Mouse (Mus musculus): ENCODE data around the gene Gnai2.
A peak's percentile ranks its signal among the peaks of the same experiment; 100 is the strongest.

Gene Gnai2

GRCm38 (mm10) chr9:107658096-107658495 is 22.9 kb upstream of the Gnai2 start:
- no peak for DNase-seq (ENCODE audit: extremely low read depth, low read depth)

GRCm38 (mm10) chr9:107657144-107657543 is 22.0 kb upstream of the Gnai2 start:
- no peak for DNase-seq (ENCODE audit: extremely low read depth, low read depth)

DNA sequence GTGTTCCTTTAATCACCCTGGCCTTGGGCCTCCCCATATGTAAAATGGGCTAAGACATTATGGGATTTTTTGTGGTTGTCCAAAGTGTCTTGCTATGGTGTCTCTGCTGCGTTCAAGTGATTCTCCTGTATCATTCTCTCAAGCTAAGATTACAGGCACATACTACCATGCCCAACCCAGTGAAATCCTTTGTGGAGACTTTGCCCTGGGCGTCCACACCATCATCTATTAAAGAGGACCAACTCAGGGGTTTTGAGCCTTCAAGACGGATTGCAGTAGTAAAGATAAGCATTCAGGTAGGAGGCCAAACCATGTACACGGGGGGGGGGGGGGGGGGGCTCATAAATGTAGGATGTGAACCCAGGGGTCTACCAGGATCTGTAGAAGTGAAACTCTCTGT is 19.4 kb upstream of the Gnai2 start:
- no peak for DNase-seq (ENCODE audit: extremely low read depth, low read depth)

- no peak for DNase-seq (ENCODE audit: extremely low read depth, low read depth)
These were observed 18.3 kb upstream of the Gnai2 start for GRCm38 (mm10) chr9:107653474-107653873.

GRCm38 (mm10) chr9:107650708-107651481 is 15.7 kb upstream of the Gnai2 start:
- no peak for DNase-seq (ENCODE audit: extremely low read depth, low read depth)

DNA sequence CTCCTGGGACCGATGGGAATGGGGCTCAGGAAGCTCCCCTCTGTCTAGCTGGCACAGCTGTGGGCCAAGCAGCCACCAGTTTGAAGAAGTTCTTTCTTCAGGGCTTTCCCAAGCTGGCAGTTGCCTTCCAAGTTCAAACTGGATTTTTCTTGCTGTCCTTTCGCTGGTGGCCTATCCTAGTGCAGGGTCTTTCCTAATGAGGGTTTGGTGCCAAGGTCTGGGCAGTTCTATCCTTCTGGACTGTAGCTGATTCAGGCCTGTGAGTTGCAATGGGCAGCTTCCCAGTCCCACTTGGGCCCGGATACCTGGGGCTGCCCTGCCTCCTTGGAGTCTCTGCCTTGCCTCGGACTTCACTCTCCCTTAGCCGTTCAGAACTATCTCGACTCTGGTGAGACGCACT is 15.1 kb upstream of the Gnai2 start:
- DNase-seq (ENCODE audit: extremely low read depth, low read depth) = no peak

DNA sequence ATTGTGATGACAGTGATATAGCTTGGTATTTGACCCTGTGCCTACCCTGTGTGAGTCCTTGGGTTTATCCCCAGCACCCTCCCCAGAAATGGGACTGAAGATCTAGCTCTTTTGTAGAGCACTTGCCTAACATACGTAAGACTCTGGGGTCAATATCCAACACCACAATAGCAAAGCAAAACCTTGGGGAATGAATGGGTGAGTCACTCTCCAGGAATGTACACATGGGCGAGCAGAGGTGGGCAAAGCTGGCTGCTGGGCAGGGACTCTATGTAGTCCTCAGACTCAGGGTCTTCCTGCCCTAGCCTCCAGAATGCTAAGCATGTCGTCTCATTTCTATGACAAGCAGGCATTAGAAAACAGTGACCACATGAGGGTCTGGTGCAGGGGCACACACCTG is 13.6 kb upstream of the Gnai2 start:
- no peak for DNase-seq (ENCODE audit: extremely low read depth, low read depth)

DNA sequence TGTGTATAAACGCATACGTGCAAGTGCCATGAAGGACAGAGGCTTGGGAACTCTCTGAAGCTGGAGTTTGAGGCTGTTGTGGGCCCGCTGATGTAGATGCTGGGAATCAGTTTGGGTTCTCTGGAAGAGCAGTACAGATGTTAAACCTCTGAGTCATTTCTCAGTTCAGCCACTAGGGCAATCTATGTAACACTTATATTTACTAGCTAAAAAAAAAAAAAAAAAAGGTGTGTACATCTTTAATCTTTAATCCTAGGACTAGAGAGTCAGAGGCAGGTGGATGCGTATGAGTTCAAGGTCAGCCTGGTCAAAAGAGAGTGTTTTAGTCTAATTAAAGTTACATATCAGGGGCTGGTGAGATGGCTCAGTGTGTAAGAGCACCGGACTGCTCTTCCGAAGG is 11.8 kb upstream of the Gnai2 start:
- no peak for DNase-seq (ENCODE audit: extremely low read depth, low read depth)

GRCm38 (mm10) chr9:107645577-107645976 is 10.4 kb upstream of the Gnai2 start:
- peak; percentile 50 for DNase-seq (ENCODE audit: extremely low read depth, low read depth)

DNA sequence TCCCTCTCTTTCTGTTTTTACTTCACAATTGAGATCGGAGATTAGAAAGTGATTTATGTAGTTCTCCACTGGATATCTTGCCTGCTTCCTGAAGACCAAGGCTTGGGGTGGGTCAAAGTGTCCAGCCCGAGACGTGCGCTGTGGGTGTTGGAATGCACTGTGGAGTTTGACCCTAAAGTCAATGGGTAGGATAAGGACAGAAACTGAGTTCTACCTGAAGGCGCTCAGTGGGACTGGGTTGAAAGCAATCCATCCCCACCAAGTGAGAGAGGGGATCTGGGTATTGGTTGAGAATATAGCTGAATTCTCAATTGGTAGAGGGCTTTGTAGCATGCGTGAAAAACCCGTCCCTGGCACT is 10.0 kb upstream of the Gnai2 start:
- DNase-seq (ENCODE audit: extremely low read depth, low read depth) = no peak

GRCm38 (mm10) chr9:107644495-107645152 is 9.5 kb upstream of the Gnai2 start:
- DNase-seq (ENCODE audit: extremely low read depth, low read depth) = peak; percentile 79

DNA sequence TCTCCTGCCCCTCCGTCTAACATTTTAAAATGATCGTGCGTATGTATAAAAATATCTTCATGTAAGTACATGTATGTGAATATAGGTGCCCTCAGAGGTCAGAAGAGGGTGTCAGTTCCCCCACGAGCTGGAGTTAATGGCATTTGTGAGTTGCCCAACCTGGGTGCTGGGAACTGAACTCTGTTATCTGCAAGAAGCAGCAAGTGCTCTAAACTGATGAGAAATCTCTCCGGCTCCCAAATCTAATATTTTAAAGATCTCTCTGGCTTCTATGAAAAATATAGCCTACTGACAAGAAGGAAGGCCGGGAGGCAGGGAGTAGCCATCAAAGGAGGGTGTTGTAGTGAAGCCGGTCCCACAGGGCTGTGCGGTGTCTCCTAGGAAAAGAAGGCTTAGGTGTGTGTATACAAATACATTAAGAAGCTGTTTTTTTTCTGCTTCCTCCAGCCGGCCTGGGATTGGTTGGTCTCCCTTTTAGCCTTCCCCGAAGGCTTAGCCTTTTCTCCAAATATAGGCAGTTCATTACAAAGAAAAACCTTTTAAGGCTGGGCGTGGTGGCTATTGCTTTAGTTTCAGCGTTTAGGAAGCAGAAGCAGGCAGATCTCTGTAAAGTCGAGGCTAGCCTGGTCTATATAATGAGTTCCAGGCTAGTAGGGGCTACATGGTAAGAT is 8.5 kb upstream of the Gnai2 start:
- no peak for DNase-seq (ENCODE audit: extremely low read depth, low read depth)

DNA sequence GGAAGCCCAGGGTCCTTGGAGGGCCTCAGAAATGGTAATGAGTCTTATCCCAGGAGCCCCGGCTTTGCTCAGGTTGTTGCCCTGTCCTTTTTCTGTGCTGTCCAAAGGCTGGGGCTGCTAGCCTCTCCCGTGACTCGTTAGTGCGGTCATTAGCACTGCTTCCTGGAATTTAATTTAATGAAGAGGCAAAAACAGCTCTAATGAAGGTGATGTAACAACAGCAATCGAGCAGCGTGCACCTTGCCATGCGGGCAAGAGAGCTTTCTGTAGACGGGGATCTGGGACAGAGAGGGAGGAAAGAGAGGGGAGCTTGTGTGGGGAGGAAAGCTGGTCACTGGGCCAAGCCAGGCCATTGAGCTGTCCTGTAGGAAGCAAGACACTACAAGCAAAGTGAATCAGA is 6.5 kb upstream of the Gnai2 start:
- no peak for DNase-seq (ENCODE audit: extremely low read depth, low read depth)

DNA sequence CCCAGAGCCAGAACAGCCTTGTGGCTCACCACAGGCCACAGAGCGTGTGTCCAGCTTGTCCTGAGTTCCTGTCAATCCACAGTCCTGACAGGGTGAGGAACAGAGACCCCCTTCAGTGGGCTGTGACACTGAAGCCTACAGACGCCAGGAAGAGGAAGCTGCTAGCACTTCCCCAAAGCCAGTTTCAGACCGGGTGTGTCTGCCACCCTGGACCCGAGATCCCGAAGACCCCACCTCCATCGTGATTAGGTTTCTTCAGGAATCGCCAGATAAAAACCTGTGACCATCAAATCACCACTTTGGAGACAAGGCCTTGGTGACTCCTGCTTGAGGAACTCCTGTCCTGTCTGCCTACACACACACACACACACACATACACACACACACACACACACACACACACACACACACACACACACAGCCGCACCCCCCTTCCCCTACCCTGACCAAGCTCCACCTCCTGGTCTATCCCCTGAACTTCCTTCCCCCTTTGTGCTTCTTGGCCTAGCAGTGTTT is 5.1 kb upstream of the Gnai2 start:
- peak; percentile 54 for DNase-seq (ENCODE audit: extremely low read depth, low read depth)

DNA sequence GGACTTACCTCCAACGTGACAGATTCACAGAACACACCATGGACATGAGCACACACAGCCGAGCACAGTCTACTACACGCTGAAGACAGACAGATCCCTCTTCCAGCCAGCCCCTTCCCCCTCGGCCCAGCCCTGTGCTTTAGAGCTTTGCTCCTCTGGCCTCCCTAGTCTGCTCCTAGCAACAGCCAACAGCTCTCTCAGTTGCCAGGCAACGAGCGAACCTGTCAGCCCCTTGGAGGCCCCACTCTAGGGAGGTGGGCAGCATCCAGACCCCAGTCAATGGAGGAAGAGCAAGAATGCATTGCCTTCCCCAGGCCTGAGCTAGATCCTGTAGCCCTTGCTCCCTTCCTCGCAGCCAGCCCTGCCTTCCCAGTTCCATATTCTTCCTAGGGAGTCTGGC is 1.9 kb upstream of the Gnai2 start:
- no peak for DNase-seq (ENCODE audit: extremely low read depth, low read depth)

GRCm38 (mm10) chr9:107634406-107635278 is 525 bp downstream of the Gnai2 start:
- DNase-seq (ENCODE audit: extremely low read depth, low read depth) = no peak

GRCm38 (mm10) chr9:107633661-107634405 is 1.3 kb downstream of the Gnai2 start:
- no peak for DNase-seq (ENCODE audit: extremely low read depth, low read depth)

DNA sequence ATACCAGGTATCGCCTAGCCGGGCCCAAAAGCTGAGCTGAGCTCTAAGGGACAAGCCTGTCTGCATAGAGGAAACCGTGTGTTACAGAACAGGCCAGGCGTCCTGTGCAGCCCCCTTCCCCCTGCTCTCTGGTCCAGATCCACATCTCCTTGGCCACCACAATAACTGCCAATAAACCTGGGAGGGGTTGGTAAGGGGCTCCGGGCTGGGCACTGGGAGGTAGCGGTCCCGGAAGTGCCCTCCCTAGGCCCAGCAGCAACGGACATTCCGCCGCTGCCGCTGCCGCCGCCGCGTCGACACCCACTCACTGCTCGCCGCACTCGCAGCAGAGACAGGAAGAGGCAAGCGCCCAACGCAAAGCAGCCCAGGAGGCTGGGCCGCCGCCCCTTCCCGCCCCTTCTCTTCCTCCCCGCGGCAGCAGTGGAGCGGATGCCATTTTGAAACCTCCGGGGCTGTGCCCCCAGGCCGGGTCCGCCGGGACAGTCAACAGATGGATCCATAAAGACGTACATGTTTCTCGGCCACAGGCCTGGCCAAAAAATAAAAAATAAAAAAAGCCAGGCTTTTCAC is 2.0 kb downstream of the Gnai2 start:
- DNase-seq (ENCODE audit: extremely low read depth, low read depth) = no peak

- DNase-seq (ENCODE audit: extremely low read depth, low read depth) = no peak
These were observed 2.7 kb downstream of the Gnai2 start for GRCm38 (mm10) chr9:107632478-107632877.

DNA sequence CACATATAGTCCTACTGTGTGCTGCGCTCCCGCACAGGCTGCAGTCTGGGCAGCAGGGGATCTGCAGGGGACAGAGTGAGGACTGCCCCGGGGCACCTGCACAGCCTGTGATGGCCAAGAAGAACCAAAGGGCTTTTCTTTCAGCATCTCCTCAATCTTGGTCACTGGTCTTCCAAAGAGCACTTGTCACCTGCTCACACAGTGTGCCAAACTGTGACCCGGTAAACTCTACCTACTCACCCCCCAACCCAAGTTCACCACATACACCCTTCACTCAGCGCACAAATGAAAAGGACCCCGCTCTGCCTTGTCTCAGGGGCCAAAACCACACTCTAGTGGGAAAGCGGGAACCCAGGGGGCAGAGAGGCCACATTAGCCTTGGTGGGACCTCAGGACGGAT is 3.3 kb downstream of the Gnai2 start:
- no peak for DNase-seq (ENCODE audit: extremely low read depth, low read depth)

All from MEL-GATA-1-ER (cell line).